Mouse (Mus musculus) hindbrain, postnatal 0 days (tissue): Measurements from ENCODE around the gene Sp140. TPM values are rescaled to one million over a fixed set of nuclear protein-coding genes. Genes with fewer than 3 reads are reported as not detected.

Experiments
- ATAC-seq: fragments of 200-750 bp; cut with Nextera tagmentation; 2 replicates; pipeline ENCODE4 v1.8.0; 2017; ENCODE audit warnings: mild to moderate bottlenecking, moderate TSS enrichment, moderate library complexity
- DNase-seq: peaks from one replicate; pipeline ENCODE4 v3.0.0-alpha.2; 2015; ENCODE audit warnings: low spot score
- H3K27ac ChIP-seq: fragments of 300-500 bp; sonication (generic); 2 replicates; pipeline ENCODE4 v1.5.1; 2014; ENCODE audit warnings: mild to moderate bottlenecking
- H3K27me3 ChIP-seq: fragments of 300-500 bp; sonication (generic); 2 replicates; pipeline ENCODE4 v1.6.1; 2014; ENCODE audit warnings: low read length, mixed read lengths; ENCODE audit not compliant: insufficient read depth
- H3K36me3 ChIP-seq: fragments of 300-500 bp; sonication (generic); 2 replicates; pipeline ENCODE4 v1.6.1; 2014; ENCODE audit warnings: low read length, mixed read lengths; ENCODE audit not compliant: insufficient read depth
- H3K4me1 ChIP-seq: fragments of 300-500 bp; sonication (generic); 2 replicates; pipeline ENCODE4 v1.6.1; 2014; ENCODE audit warnings: antibody characterized with exemption, low read length, mixed read lengths; ENCODE audit not compliant: insufficient read depth
- H3K4me2 ChIP-seq: fragments of 300-500 bp; sonication (generic); 2 replicates; pipeline ENCODE4 v1.6.1; 2014; ENCODE audit warnings: low read depth, mild to moderate bottlenecking, low read length, moderate library complexity, mixed read lengths
- H3K4me3 ChIP-seq: fragments of 300-500 bp; sonication (generic); 2 replicates; pipeline ENCODE4 v1.5.1; 2014; ENCODE audit warnings: low read length
- H3K9ac ChIP-seq: fragments of 300-500 bp; sonication (generic); replicated peaks from 2 replicates; pipeline ENCODE4 v1.6.1; 2014; ENCODE audit warnings: mild to moderate bottlenecking, low read length, moderate library complexity, mixed read lengths
- H3K9me3 ChIP-seq: fragments of 300-500 bp; sonication (generic); 2 replicates; pipeline ENCODE4 v1.6.1; 2016; ENCODE audit warnings: low read length, mixed read lengths
- CTCF ChIP-seq: IDR thresholded peaks from 2 replicates; pipeline ENCODE4 v1.5.1; 2016; ENCODE audit warnings: antibody characterized with exemption, control low read depth, low read depth
- WGBS: fragments of 180-500 bp; shearing (Covaris S2); extraction: QIAGEN DNeasy Blood & Tissue Kit; methylation state at CpG from one replicate; pipeline ENCODE4 v1.1.7; 2014; 5-methylcytosine and 5-hydroxymethylcytosine counted together
- polyA plus RNA-seq: library from polyadenylated mRNA; unstranded; fragments of >200 nt; fragmentation: Nextera tagmentation; extraction: Ambion mirVana; gene quantifications from 2 replicates; pipeline ENCODE4 v1.2.1, GENCODE M21; 2015
- total RNA-seq: library from RNA; depleted of rRNA; stranded (reverse); fragments of >200 nt; gene quantifications from 2 replicates; pipeline ENCODE4 v1.2.3, GENCODE M21; 2014; rRNA removed

Sp140 gene
- total and polyA plus RNA-seq, 2 experiments from 2014 or later: 0.91 to 4.6 TPM

- H3K9ac ChIP-seq: no peak overlapping the region
- no peak overlapping the region for H3K4me2 ChIP-seq
- DNase-seq: no peak
- H3K4me3 ChIP-seq: no peak overlapping the region
- no peaks in the 10 kb centered on the region for H3K36me3 ChIP-seq
- TF ChIP-seq CTCF: no peak
- H3K4me1 ChIP-seq: no peaks in the 10 kb centered on the region
- ATAC-seq: no peak
- H3K27me3 ChIP-seq: no peaks in the 10 kb centered on the region
- no peaks in the 10 kb centered on the region for H3K9me3 ChIP-seq
- no peak overlapping the region for H3K27ac ChIP-seq
These were observed 64.1 kb downstream of the Sp140 start for GRCm38 (mm10) chr1:85664266-85664665.

- H3K9ac ChIP-seq: no peak overlapping the region
- no peak for DNase-seq
- WGBS: 70% methylated on average over 4 of the region's 4 CpGs
- H3K4me2 ChIP-seq: no peak overlapping the region
- H3K27ac ChIP-seq: no peak overlapping the region
- no peaks in the 10 kb centered on the region for H3K27me3 ChIP-seq
- no peaks in the 10 kb centered on the region for H3K4me1 ChIP-seq
- no peaks in the 10 kb centered on the region for H3K36me3 ChIP-seq
- no peak for TF ChIP-seq CTCF
- no peaks in the 10 kb centered on the region for H3K9me3 ChIP-seq
- H3K4me3 ChIP-seq: no peak overlapping the region
- ATAC-seq: no peak
These were observed 80.0 kb downstream of the Sp140 start for GRCm38 (mm10) chr1:85680226-85680625.

- ATAC-seq (no peak), DNase-seq (no peak)
- Histone ChIP-seq H3K9ac (no peak overlapping the region), H3K36me3 (no peaks in the 10 kb centered on the region), H3K27ac (no peak overlapping the region), H3K4me1 (no peaks in the 10 kb centered on the region), H3K4me3 (no peak overlapping the region), H3K4me2 (no peak overlapping the region), H3K27me3 (no peaks in the 10 kb centered on the region), H3K9me3 (no peaks in the 10 kb centered on the region)
- WGBS: 77% methylated on average over 5 of the region's 5 CpGs
- no peak for TF ChIP-seq CTCF
These were observed 86.5 kb downstream of the Sp140 start for GRCm38 (mm10) chr1:85686666-85687065.

DNA sequence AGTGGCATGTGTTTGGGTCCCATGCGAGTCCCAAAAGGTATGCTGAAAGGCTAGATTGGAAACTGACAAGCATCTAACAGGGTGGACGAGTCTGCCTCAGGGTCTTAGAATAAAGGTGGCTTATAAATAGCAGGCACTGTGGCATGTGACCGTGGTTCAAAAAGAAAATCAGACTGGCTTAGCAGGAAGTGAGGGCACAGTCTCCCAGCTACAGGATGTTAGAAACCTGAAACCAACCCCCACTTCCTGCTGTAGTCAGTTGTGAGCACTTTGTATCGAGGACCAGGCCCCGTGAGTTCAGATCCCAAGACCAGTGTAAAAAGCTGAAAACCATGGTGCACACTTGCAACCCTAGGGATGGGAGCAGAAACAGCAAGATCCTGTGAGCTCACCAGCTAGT lies 87.2 kb downstream of the Sp140 start:
- no peak overlapping the region for H3K27ac ChIP-seq
- H3K27me3 ChIP-seq: no peaks in the 10 kb centered on the region
- TF ChIP-seq CTCF: no peak
- no peak for DNase-seq
- no peaks in the 10 kb centered on the region for H3K9me3 ChIP-seq
- H3K4me3 ChIP-seq: no peak overlapping the region
- H3K36me3 ChIP-seq: no peaks in the 10 kb centered on the region
- H3K4me2 ChIP-seq: no peak overlapping the region
- no peaks in the 10 kb centered on the region for H3K4me1 ChIP-seq
- WGBS: 76% methylated on average over 5 of the region's 5 CpGs
- H3K9ac ChIP-seq: no peak overlapping the region
- no peak for ATAC-seq

DNA sequence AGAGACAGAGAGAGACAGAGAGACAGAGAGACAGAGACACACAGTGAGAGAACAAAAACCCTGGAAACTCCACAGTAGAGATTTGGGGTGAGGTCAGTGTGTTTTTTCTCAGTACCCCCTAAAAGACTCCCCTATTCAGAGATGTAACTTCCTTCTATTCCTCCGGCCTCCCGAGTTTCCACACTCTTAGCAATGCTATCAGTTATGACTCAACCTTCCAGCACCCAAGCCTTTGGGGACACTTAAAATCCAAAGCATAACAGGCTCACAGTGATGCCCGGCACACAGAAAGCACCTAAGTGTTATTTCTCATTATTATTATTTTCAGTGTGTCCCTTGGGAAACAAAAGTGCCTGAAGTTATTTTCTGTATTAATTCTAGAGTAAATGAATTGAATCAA lies 90.4 kb downstream of the Sp140 start:
- Histone ChIP-seq H3K4me2 (no peak overlapping the region), H3K9me3 (no peaks in the 10 kb centered on the region), H3K27me3 (no peaks in the 10 kb centered on the region), H3K4me3 (no peak overlapping the region), H3K4me1 (no peaks in the 10 kb centered on the region), H3K9ac (no peak overlapping the region), H3K36me3 (no peaks in the 10 kb centered on the region), H3K27ac (no peak overlapping the region)
- ATAC-seq (no peak), DNase-seq (no peak)
- 72% methylated on average over 3 of the region's 3 CpGs for WGBS
- no peak for TF ChIP-seq CTCF

- H3K36me3 ChIP-seq: no peaks in the 10 kb centered on the region
- ATAC-seq (no peak), DNase-seq (no peak)
- no peak overlapping the region for H3K27ac ChIP-seq
- TF ChIP-seq CTCF: no peak
- 79% methylated on average over 1 of the region's 1 CpGs for WGBS
- H3K27me3 ChIP-seq: no peaks in the 10 kb centered on the region
- H3K9ac ChIP-seq: no peak overlapping the region
- no peaks in the 10 kb centered on the region for H3K4me1 ChIP-seq
- no peak overlapping the region for H3K4me2 ChIP-seq
- no peaks in the 10 kb centered on the region for H3K9me3 ChIP-seq
- H3K4me3 ChIP-seq: no peak overlapping the region
These were observed 92.1 kb downstream of the Sp140 start for GRCm38 (mm10) chr1:85692281-85692680.

- Histone ChIP-seq H3K4me1 (no peaks in the 10 kb centered on the region), H3K9me3 (no peaks in the 10 kb centered on the region), H3K27ac (no peak overlapping the region), H3K4me3 (no peak overlapping the region), H3K4me2 (no peak overlapping the region), H3K36me3 (no peaks in the 10 kb centered on the region), H3K27me3 (no peaks in the 10 kb centered on the region), H3K9ac (no peak overlapping the region)
- 72% methylated on average over 3 of the region's 3 CpGs for WGBS
- no peak for TF ChIP-seq CTCF
- ATAC-seq: no peak
- DNase-seq: no peak
These were observed 93.1 kb downstream of the Sp140 start for GRCm38 (mm10) chr1:85693280-85693679.

Other genes with a start within 250 kb of the Sp140 start
- gene G530012D18Rik, start 24.7 kb upstream of the Sp140 start, total RNA-seq: not detected in 2 replicates
- not detected in 2 replicates for gene G530012D18Rik, start 24.7 kb upstream of the Sp140 start, polyA plus RNA-seq
- 0.36 and 0.68 TPM in 2 replicates for gene Sp110, start 1.6 kb upstream of the Sp140 start, total RNA-seq
- 1.0 and 1.1 TPM in 2 replicates for gene Sp110, start 1.6 kb upstream of the Sp140 start, polyA plus RNA-seq
- gene Sp100, start 49.6 kb downstream of the Sp140 start, total RNA-seq: 0.31 and 2.6 TPM in 2 replicates
- 0.98 and 1.3 TPM in 2 replicates for gene Sp100, start 49.6 kb downstream of the Sp140 start, polyA plus RNA-seq
- not detected in 2 replicates for gene A630001G21Rik, start 178.3 kb downstream of the Sp140 start, total RNA-seq
- gene A630001G21Rik, start 178.3 kb downstream of the Sp140 start, polyA plus RNA-seq: 0.35 and 0.36 TPM in 2 replicates
- gene Cab39, start 193.1 kb downstream of the Sp140 start, total RNA-seq: 141 and 153 TPM in 2 replicates
- 39.9 and 41.6 TPM in 2 replicates for gene Cab39, start 193.1 kb downstream of the Sp140 start, polyA plus RNA-seq